8 mouse cellular contexts compared by ENCODE assay signal in the genomic region with DNA sequence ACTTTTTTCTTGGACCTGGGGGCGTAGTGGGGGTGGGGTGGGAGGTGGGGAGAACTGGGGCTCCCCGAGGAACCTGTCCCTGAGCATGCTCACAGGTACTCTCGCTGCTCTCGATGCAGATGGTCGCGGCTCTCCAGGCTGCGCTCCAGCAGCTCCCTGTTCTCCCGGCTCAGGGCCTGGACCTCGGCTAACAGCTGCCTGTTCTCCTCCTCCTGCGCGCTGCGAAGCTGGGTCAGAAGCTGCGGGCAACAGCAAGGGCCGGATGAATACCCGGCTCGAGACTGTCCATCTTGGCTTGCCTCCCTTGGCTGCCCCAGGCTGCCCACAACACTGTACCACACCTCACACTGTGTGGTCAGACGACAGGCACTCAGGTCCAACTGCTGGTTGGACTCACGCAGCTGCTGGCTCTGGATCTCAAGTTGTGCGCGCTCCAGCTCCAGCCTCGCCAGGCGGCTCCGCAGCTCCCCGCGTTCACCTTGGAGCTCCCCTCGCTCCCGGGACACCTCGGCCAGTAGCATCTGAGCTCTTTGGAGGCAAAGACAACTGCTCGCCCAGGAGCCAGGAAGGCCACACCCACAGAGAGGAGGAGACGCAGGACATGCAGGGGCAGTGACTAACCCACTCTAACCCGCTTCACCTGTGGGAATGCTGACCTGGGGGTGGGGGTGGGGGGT. TPM values are rescaled to one million over a fixed set of nuclear protein-coding genes. Genes with fewer than 3 reads are reported as not detected.
DNase-seq lines count a peak whose midpoint lies in the region; ATAC-seq and TF ChIP-seq lines count a peak whose summit lies in the region.

No protein-coding gene starts in this region.

- DNase-seq in heart, adult 2 months = no peak
- DNase-seq in heart, postnatal 25 days (ENCODE audit: low spot score) = no peak
- peak; percentile 54 to 61 for DNase-seq in cerebellum, postnatal 10 days
- DNase-seq in hindbrain, embryonic 11.5 days (ENCODE audit: low spot score) = peak; percentile 25
- peak; percentile 91 for DNase-seq in midbrain, embryonic 11.5 days (ENCODE audit: low spot score, missing footprints)
- DNase-seq in layer of hippocampus, postnatal 25 days (ENCODE audit: extremely low spot score in 1 of 2, low spot score in 1 of 2) = no peak
- no peak for DNase-seq in T-cell, adult 2 months (ENCODE audit: low spot score)
- DNase-seq in spleen, postnatal 14 days (ENCODE audit: low spot score in 2 of 2) = no peak

- H3K4me3 ChIP-seq in heart, adult 2 months = no peak overlapping the region
- H3K4me3 ChIP-seq in hindbrain, embryonic 11.5 days (ENCODE audit: low read depth, low read length) = no peak overlapping the region; the same call in 1 of the 2 replicates
- no peak overlapping the region; the same call in 1 of the 2 replicates for H3K4me3 ChIP-seq in midbrain, embryonic 11.5 days (ENCODE audit: low read depth, low read length)

- TF ChIP-seq EP300 in heart, adult 2 months (IDR thresholded peaks at IDR 0.05; ENCODE audit: insufficient read depth, low read depth, low read length) = no peak

- TF ChIP-seq CTCF in heart, adult 2 months (IDR thresholded peaks at IDR 0.05) = no peak

- H3K36me3 ChIP-seq in heart, adult 2 months (ENCODE audit: control insufficient read depth, insufficient read depth, low read length) = no peaks in the 10 kb centered on the region
- no peaks in the 10 kb centered on the region for H3K36me3 ChIP-seq in hindbrain, embryonic 11.5 days (ENCODE audit: control insufficient read depth, insufficient read depth, low read length)
- H3K36me3 ChIP-seq in midbrain, embryonic 11.5 days (ENCODE audit: control insufficient read depth, insufficient read depth, low read length) = no peaks in the 10 kb centered on the region

- H3K79me2 ChIP-seq in heart, adult 2 months (replicated peaks; ENCODE audit: control insufficient read depth, insufficient read depth, low read length) = no peaks in the 10 kb centered on the region

- no peak for ATAC-seq in hindbrain, embryonic 11.5 days (ENCODE audit: low FRiP score)
- no peak for ATAC-seq in midbrain, embryonic 11.5 days (ENCODE audit: low FRiP score)

- no peaks in the 10 kb centered on the region for H3K9me3 ChIP-seq in hindbrain, embryonic 11.5 days (ENCODE audit: control insufficient read depth, low read length)
- no peaks in the 10 kb centered on the region for H3K9me3 ChIP-seq in midbrain, embryonic 11.5 days (ENCODE audit: control insufficient read depth, low read length)

- peak overlapping the region; percentile 34 for H3K4me2 ChIP-seq in hindbrain, embryonic 11.5 days (replicated peaks; ENCODE audit: low read depth, low read length)
- H3K4me2 ChIP-seq in midbrain, embryonic 11.5 days = peak overlapping the region; percentile 36

- H3K27ac ChIP-seq in heart, adult 2 months = no peak overlapping the region
- H3K27ac ChIP-seq in hindbrain, embryonic 11.5 days (ENCODE audit: low read depth, low read length) = no peak overlapping the region
- H3K27ac ChIP-seq in midbrain, embryonic 11.5 days (ENCODE audit: low read depth, low read length) = no peak overlapping the region

- peak overlapping the region; percentile 27; the same call in 1 of the 2 replicates for H3K9ac ChIP-seq in heart, adult 2 months (ENCODE audit: low read depth, low read length)
- H3K9ac ChIP-seq in hindbrain, embryonic 11.5 days (ENCODE audit: low read depth, low read length) = no peak overlapping the region
- H3K9ac ChIP-seq in midbrain, embryonic 11.5 days (ENCODE audit: low read length) = no peak overlapping the region

- H3K4me1 ChIP-seq in heart, adult 2 months (ENCODE audit: control insufficient read depth, insufficient read depth, low read length) = no peaks in the 10 kb centered on the region; the same call in 1 of the 2 replicates
- 0 out of 2 replicates have a peak, but pooled peaks cover 3% of the 10 kb centered on the region for H3K4me1 ChIP-seq in hindbrain, embryonic 11.5 days (replicated peaks; ENCODE audit: control insufficient read depth, insufficient read depth, low read length)
- peaks cover 7% of the 10 kb centered on the region for H3K4me1 ChIP-seq in midbrain, embryonic 11.5 days (ENCODE audit: control insufficient read depth, insufficient read depth, low read length)

- intact Hi-C loops in heart, adult 2 months (cut with DNase I) = no loop called here
- intact Hi-C loops in heart, postnatal 25 days (cut with DNase I) = no loop called here

- peaks cover 10% of the 10 kb centered on the region for H3K27me3 ChIP-seq in heart, adult 2 months (ENCODE audit: control insufficient read depth, insufficient read depth, low read length)
- H3K27me3 ChIP-seq in hindbrain, embryonic 11.5 days (ENCODE audit: control insufficient read depth, insufficient read depth, low read length) = peaks cover 40% of the 10 kb centered on the region
- H3K27me3 ChIP-seq in midbrain, embryonic 11.5 days (ENCODE audit: control insufficient read depth, insufficient read depth, low read length) = peaks cover 34% of the 10 kb centered on the region

- WGBS in heart, adult 2 months = 7% methylated on average over 31 of the region's 31 CpGs
- WGBS in hindbrain, embryonic 11.5 days = 4% methylated on average over 31 of the region's 31 CpGs
- 3% methylated on average over 31 of the region's 31 CpGs for WGBS in midbrain, embryonic 11.5 days

- no peak for TF ChIP-seq POLR2A in heart, adult 2 months (IDR thresholded peaks at IDR 0.05; ENCODE audit: insufficient read depth, low read depth, low read length)

RNA-seq across cellular contexts. Expression of a gene that starts 7.5 kb away (rescaled TPM):
- 10 to 100 TPM; 15.9 to 17.9 TPM for total RNA-seq in heart, adult 2 months (2021)
- polyA plus RNA-seq in heart, adult 2 months (2012; rRNA removed) = 11.8 and 12.9 TPM in 2 replicates
- 10 to 100 TPM; 17.2 to 19.0 TPM for total RNA-seq in heart, postnatal 25 days (2021)
- 5.2 and 5.8 TPM in 2 replicates for polyA plus RNA-seq in hindbrain, embryonic 11.5 days (2014; fragmentation: Nextera tagmentation; extraction: Ambion mirVana)
- polyA plus RNA-seq in midbrain, embryonic 11.5 days (2014; fragmentation: Nextera tagmentation; extraction: Ambion mirVana) = 4.8 and 5.1 TPM in 2 replicates
- total RNA-seq in layer of hippocampus, postnatal 25 days (2021) = 10 to 100 TPM; 32.0 to 34.7 TPM

RNA-seq across cellular contexts. Expression of a gene that starts 10.0 kb away (rescaled TPM):
- total RNA-seq in heart, adult 2 months (2021) = 1 to 10 TPM in 1 of 2 experiments, under 1 TPM in 1; 0.86 to 1.0 TPM
- polyA plus RNA-seq in heart, adult 2 months (2012; rRNA removed) = 0.94 and 1.8 TPM in 2 replicates
- total RNA-seq in heart, postnatal 25 days (2021) = under 1 TPM; 0.55 to 0.73 TPM
- polyA plus RNA-seq in hindbrain, embryonic 11.5 days (2014; fragmentation: Nextera tagmentation; extraction: Ambion mirVana) = 0.42 and 0.74 TPM in 2 replicates
- 0.26 and 0.58 TPM in 2 replicates for polyA plus RNA-seq in midbrain, embryonic 11.5 days (2014; fragmentation: Nextera tagmentation; extraction: Ambion mirVana)
- total RNA-seq in layer of hippocampus, postnatal 25 days (2021) = 10 to 100 TPM in 1 of 2 experiments, 1 to 10 TPM in 1; 7.5 to 11.9 TPM

Comparison
In these comparisons a context has a peak if more than half of its experiments do, and no peak if none do; other contexts are left out.
1. DNase-seq: peak in cerebellum, postnatal 10 days (2 of 2), hindbrain, embryonic 11.5 days (single experiment) and midbrain, embryonic 11.5 days (single experiment); none in heart, adult 2 months (0 of 2), heart, postnatal 25 days (single experiment), layer of hippocampus, postnatal 25 days (0 of 2), T-cell, adult 2 months (single experiment) and spleen, postnatal 14 days (0 of 2).
2. RNA of a gene that starts 10.0 kb away (total RNA-seq): 7.5 to 11.9 TPM in layer of hippocampus, postnatal 25 days; 0.86 to 1.0 TPM in heart, adult 2 months and 0.55 to 0.73 TPM in heart, postnatal 25 days; every median in the first group is over 4 times any median in the second.